Mouse (Mus musculus): Measurements from ENCODE around the gene 2010111I01Rik.

GRCm38 (mm10) chr13:63249171-63249570 lies 284.5 kb downstream of the 2010111I01Rik start:
- TF ChIP-seq CTCF (IDR thresholded peaks at IDR 0.05; ENCODE audit: extremely low read depth, insufficient read depth, insufficient read length, insufficient replicate concordance) (no peak), POLR2A (IDR thresholded peaks at IDR 0.05; ENCODE audit: low read depth, low read length) (no peak)
